Mouse (Mus musculus) bone marrow macrophage, adult 2 months (primary cell): ENCODE results near the gene Isyna1. TPM values are rescaled to one million over a fixed set of nuclear protein-coding genes. Genes with fewer than 3 reads are reported as not detected.

Experiments used
- H3K27ac ChIP-seq: 2 replicates; pipeline ENCODE4 v1.5.1; 2012; ENCODE audit warnings: low read depth, low read length; ENCODE audit not compliant: insufficient read depth
- H3K4me1 ChIP-seq: 2 replicates; pipeline ENCODE4 v1.6.1; 2012; ENCODE audit warnings: low read length; ENCODE audit not compliant: control insufficient read depth, insufficient read depth
- H3K4me3 ChIP-seq: 2 replicates; pipeline ENCODE4 v1.5.1; 2012; ENCODE audit warnings: mild to moderate bottlenecking, low read length, moderate library complexity; ENCODE audit not compliant: insufficient read depth
- CTCF ChIP-seq: IDR thresholded peaks from 2 replicates; pipeline ENCODE4 v1.5.1; 2012; ENCODE audit warnings: low read depth, mild to moderate bottlenecking, low read length, moderate library complexity
- POLR2A ChIP-seq: IDR thresholded peaks from 2 replicates; pipeline ENCODE4 v1.6.1; 2012; ENCODE audit warnings: mild to moderate bottlenecking, low read depth, low read length, borderline replicate concordance
- polyA plus RNA-seq: library from polyadenylated mRNA; stranded (reverse); fragments of >200 nt; gene quantifications from 2 replicates; pipeline ENCODE4 v1.2.4, GENCODE M21; 2012; ENCODE audit not compliant: missing spikeins, insufficient read depth, insufficient read length

Isyna1 gene
- polyA plus RNA-seq, 1 experiment: 36.0 TPM

GRCm38 (mm10) chr8:70616645-70617044, 22.5 kb downstream of the Isyna1 start:
- Histone ChIP-seq H3K27ac (peak overlapping the region; percentile 98), H3K4me1 (peaks cover 36% of the 10 kb centered on the region)

GRCm38 (mm10) chr8:70617985-70618384, 23.8 kb downstream of the Isyna1 start:
- H3K27ac ChIP-seq: peak overlapping the region; percentile 98
- TF ChIP-seq CTCF (no peak), POLR2A (no peak)
- H3K4me1 ChIP-seq: peaks cover 36% of the 10 kb centered on the region
- H3K4me3 ChIP-seq: peak overlapping the region; percentile 72

More at GRCm38 (mm10) chr8:70616645-70617044, 22.5 kb downstream of the Isyna1 start:
- H3K4me3 ChIP-seq: peak overlapping the region; percentile 72
- no peak for TF ChIP-seq POLR2A
- TF ChIP-seq CTCF: no peak

- Histone ChIP-seq H3K27ac (peak overlapping the region; percentile 98), H3K4me3 (peak overlapping the region; percentile 72), H3K4me1 (peaks cover 26% of the 10 kb centered on the region)
- TF ChIP-seq CTCF (no peak), POLR2A (no peak)
Observed at GRCm38 (mm10) chr8:70618888-70619334, 24.7 kb downstream of the Isyna1 start.

GRCm38 (mm10) chr8:70622220-70622619, 28.0 kb downstream of the Isyna1 start:
- peaks cover 26% of the 10 kb centered on the region for H3K4me1 ChIP-seq
- no peak overlapping the region for H3K27ac ChIP-seq
- no peak overlapping the region for H3K4me3 ChIP-seq
- no peak for TF ChIP-seq CTCF
- no peak for TF ChIP-seq POLR2A

GRCm38 (mm10) chr8:70625104-70625503, 30.9 kb downstream of the Isyna1 start:
- H3K27ac ChIP-seq: no peak overlapping the region
- TF ChIP-seq POLR2A: no peak
- TF ChIP-seq CTCF: no peak
- H3K4me1 ChIP-seq: peaks cover 23% of the 10 kb centered on the region
- no peak overlapping the region for H3K4me3 ChIP-seq

GRCm38 (mm10) chr8:70627041-70627440, 32.9 kb downstream of the Isyna1 start:
- H3K4me1 ChIP-seq: peaks cover 20% of the 10 kb centered on the region
- TF ChIP-seq CTCF (no peak), POLR2A (no peak)
- no peak overlapping the region for H3K4me3 ChIP-seq
- 0 out of 2 replicates have a peak overlapping the region, but pooled peaks have one; percentile 6 for H3K27ac ChIP-seq

- Histone ChIP-seq H3K4me3 (no peak overlapping the region), H3K27ac (no peak overlapping the region), H3K4me1 (peaks cover 40% of the 10 kb centered on the region)
- TF ChIP-seq POLR2A (no peak), CTCF (no peak)
Observed at GRCm38 (mm10) chr8:70628986-70629490, 34.9 kb downstream of the Isyna1 start.

- Histone ChIP-seq H3K27ac (peak overlapping the region; percentile 83), H3K4me3 (peak overlapping the region; percentile 79), H3K4me1 (peaks cover 48% of the 10 kb centered on the region)
- peak; percentile 99 for TF ChIP-seq CTCF
- no peak for TF ChIP-seq POLR2A
Observed at GRCm38 (mm10) chr8:70629574-70630531, 35.7 kb downstream of the Isyna1 start.

GRCm38 (mm10) chr8:70630532-70631381, 36.6 kb downstream of the Isyna1 start:
- TF ChIP-seq CTCF (no peak; the same call in 1 of the 2 replicates), POLR2A (no peak; the same call in 1 of the 2 replicates)
- Histone ChIP-seq H3K4me1 (peaks cover 54% of the 10 kb centered on the region), H3K27ac (peak overlapping the region; percentile 83), H3K4me3 (peak overlapping the region; percentile 79)
